Mouse (Mus musculus): ENCODE measurements around the gene Top2a. TPM values are rescaled to one million over a fixed set of nuclear protein-coding genes. Genes with fewer than 3 reads are reported as not detected.

The Top2a gene
- polyA plus RNA-seq, 1 experiment from 2014 or later = 476 TPM

DNA sequence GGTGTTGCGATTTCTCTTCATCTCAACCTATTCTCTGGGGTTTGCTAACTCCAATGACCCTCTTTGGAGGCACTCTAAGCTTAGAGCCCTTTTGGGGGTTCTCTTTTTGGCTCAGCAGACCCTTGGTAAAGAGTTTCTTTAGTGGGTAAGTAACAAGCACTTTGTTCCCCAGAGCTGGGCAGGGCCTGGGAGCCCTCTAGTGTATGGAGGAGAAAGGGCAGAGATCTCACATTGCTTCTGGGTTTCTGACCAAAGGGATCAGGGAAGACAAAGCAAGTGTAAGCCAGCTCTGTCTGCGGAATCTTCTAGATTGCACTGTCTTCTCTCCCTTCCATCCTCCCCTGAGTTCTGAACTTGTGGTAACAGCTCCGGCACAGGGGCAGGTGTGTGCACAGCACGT is 11.4 kb upstream of the Top2a start:
- no peak overlapping the region for H3K9ac ChIP-seq (ENCODE audit: low read length)
- no peak overlapping the region for H3K4me3 ChIP-seq (ENCODE audit: low read depth, low read length)
- no peaks in the 10 kb centered on the region for H3K4me1 ChIP-seq (replicated peaks; ENCODE audit: control insufficient read depth, insufficient read depth, low read length)
- DNase-seq (ENCODE audit: low spot score) (no peak), ATAC-seq (replicated peaks; ENCODE audit: low FRiP score) (no peak)
- no peaks in the 10 kb centered on the region for H3K9me3 ChIP-seq (ENCODE audit: control insufficient read depth, low read length)
- no peaks in the 10 kb centered on the region for H3K27me3 ChIP-seq (ENCODE audit: control insufficient read depth, insufficient read depth, low read length)
- 72% methylated on average over 4 of the region's 4 CpGs for WGBS
- H3K4me2 ChIP-seq (ENCODE audit: low read depth, low read length, severe bottlenecking) = no peak overlapping the region
- no peak overlapping the region for H3K27ac ChIP-seq (ENCODE audit: low read depth, low read length)
- no peaks in the 10 kb centered on the region for H3K36me3 ChIP-seq (ENCODE audit: control insufficient read depth, insufficient read depth, low read length)

DNA sequence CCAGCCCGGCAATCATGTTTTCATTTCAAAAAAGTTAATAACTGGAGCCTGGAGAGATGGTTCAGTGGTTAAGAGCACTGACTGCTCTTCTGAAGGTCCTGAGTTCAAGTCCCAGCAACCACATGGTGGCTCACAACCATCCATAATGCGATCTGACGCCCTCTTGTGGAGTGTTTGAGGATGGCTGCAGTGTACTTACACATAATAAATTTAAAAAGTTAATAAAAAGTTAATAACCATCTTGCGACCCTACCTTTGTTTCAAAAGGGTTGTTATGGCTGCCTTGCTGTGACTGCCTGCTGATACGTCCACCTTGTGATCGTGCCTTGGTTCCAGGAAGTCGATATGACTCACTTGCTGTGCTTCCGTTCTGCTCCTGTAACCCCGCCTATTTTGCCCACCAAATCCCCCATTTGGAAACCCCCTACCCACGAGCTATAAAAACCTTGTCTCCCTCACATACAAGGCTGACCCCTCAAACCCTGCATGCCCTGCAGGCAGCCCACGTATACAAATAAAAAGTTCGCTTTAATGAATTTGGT is 3.0 kb upstream of the Top2a start:
- Histone ChIP-seq H3K27me3 (ENCODE audit: control insufficient read depth, insufficient read depth, low read length) (no peaks in the 10 kb centered on the region), H3K4me3 (ENCODE audit: low read depth, low read length) (no peak overlapping the region), H3K9me3 (ENCODE audit: control insufficient read depth, low read length) (no peaks in the 10 kb centered on the region), H3K9ac (ENCODE audit: low read length) (no peak overlapping the region), H3K4me2 (ENCODE audit: low read depth, low read length, severe bottlenecking) (no peak overlapping the region), H3K36me3 (ENCODE audit: control insufficient read depth, insufficient read depth, low read length) (no peaks in the 10 kb centered on the region; the same call in 1 of the 2 replicates), H3K4me1 (replicated peaks; ENCODE audit: control insufficient read depth, insufficient read depth, low read length) (no peaks in the 10 kb centered on the region), H3K27ac (ENCODE audit: low read depth, low read length) (no peak overlapping the region)
- ATAC-seq (replicated peaks; ENCODE audit: low FRiP score) = no peak
- 87% methylated on average over 12 of the region's 12 CpGs for WGBS
- no peak for DNase-seq (ENCODE audit: low spot score)

GRCm38 (mm10) chr11:99025878-99026277 is 1.9 kb upstream of the Top2a start:
- Histone ChIP-seq H3K4me1 (replicated peaks; ENCODE audit: control insufficient read depth, insufficient read depth, low read length) (no peaks in the 10 kb centered on the region), H3K36me3 (ENCODE audit: control insufficient read depth, insufficient read depth, low read length) (peaks cover 1% of the 10 kb centered on the region; the same call in 1 of the 2 replicates), H3K27me3 (ENCODE audit: control insufficient read depth, insufficient read depth, low read length) (no peaks in the 10 kb centered on the region), H3K4me3 (ENCODE audit: low read depth, low read length) (no peak overlapping the region), H3K9ac (ENCODE audit: low read length) (no peak overlapping the region), H3K27ac (ENCODE audit: low read depth, low read length) (no peak overlapping the region), H3K4me2 (ENCODE audit: low read depth, low read length, severe bottlenecking) (no peak overlapping the region), H3K9me3 (ENCODE audit: control insufficient read depth, low read length) (no peaks in the 10 kb centered on the region)
- ATAC-seq (replicated peaks; ENCODE audit: low FRiP score) (no peak), DNase-seq (ENCODE audit: low spot score) (no peak)
- WGBS = 92% methylated on average over 6 of the region's 6 CpGs

DNA sequence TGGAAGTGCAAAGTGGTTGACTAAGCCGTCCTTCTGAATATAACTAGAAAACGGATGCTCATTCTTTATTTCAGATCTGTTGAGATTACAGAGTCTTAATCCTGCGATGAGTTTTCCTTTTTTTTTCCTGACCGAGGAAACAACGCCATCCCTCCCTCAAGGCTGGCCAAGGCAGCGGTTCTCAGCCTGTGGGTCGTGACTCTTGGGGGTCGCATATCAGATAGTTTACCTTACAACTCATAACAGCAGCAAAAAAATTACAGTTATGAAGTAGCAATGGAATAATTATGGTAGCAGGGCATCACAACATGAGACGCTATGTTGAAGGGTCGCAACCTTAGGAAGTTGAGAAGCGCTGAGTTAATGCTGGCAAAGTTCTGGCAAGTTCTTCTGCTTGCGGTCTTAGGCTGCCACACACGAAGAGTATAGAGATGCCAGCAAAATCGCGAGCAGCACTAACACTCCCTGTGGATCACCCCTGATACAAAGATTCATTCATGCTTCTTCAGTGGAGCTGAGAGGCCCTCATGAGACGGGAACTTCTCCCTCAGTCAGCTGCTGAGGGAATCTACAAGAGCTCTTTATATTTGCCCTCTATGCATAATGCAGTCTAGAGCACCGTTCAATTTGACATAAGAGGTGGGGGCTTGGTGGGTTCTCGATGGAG is 612 bp upstream of the Top2a start:
- no peak overlapping the region for H3K27ac ChIP-seq (ENCODE audit: low read depth, low read length)
- H3K4me1 ChIP-seq (replicated peaks; ENCODE audit: control insufficient read depth, insufficient read depth, low read length) = no peaks in the 10 kb centered on the region
- peak overlapping the region; percentile 23; the same call in 1 of the 2 replicates for H3K9ac ChIP-seq (ENCODE audit: low read length)
- no peak; the same call in 1 of the 2 replicates for ATAC-seq (replicated peaks; ENCODE audit: low FRiP score)
- peak overlapping the region; percentile 10; the same call in 1 of the 2 replicates for H3K4me3 ChIP-seq (ENCODE audit: low read depth, low read length)
- no peaks in the 10 kb centered on the region for H3K27me3 ChIP-seq (ENCODE audit: control insufficient read depth, insufficient read depth, low read length)
- H3K9me3 ChIP-seq (ENCODE audit: control insufficient read depth, low read length) = no peaks in the 10 kb centered on the region
- peak overlapping the region; percentile 32; the same call in 1 of the 2 replicates for H3K4me2 ChIP-seq (ENCODE audit: low read depth, low read length, severe bottlenecking)
- no peak for DNase-seq (ENCODE audit: low spot score)
- peaks cover 11% of the 10 kb centered on the region for H3K36me3 ChIP-seq (ENCODE audit: control insufficient read depth, insufficient read depth, low read length)
- 55% methylated on average over 18 of the region's 18 CpGs for WGBS

DNA sequence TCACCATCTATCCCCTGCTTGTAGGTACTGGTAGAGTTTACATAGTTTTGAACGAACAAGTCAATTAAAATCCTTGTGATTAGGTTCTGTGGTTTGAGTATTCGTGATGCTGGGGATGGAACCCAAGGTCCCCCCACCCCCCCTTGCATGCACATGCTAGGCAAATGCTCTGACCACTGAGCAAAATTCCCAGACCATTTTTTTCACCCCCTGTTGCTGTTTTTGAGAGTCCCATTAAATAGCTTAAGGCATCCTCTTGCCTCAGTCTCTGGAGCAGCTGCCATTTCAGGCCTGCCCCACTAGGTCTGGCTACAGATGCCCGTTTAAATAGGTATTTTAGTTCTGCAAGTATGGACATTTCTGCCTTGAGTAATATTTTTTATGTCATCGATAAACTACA is 895 bp downstream of the Top2a start:
- ATAC-seq (replicated peaks; ENCODE audit: low FRiP score) (no peak), DNase-seq (ENCODE audit: low spot score) (no peak)

GRCm38 (mm10) chr11:99022384-99022933 is 1.5 kb downstream of the Top2a start:
- Histone ChIP-seq H3K9ac (ENCODE audit: low read length) (peak overlapping the region; percentile 97), H3K27me3 (ENCODE audit: control insufficient read depth, insufficient read depth, low read length) (no peaks in the 10 kb centered on the region), H3K27ac (ENCODE audit: low read depth, low read length) (no peak overlapping the region), H3K4me3 (ENCODE audit: low read depth, low read length) (peak overlapping the region; percentile 88), H3K9me3 (ENCODE audit: control insufficient read depth, low read length) (no peaks in the 10 kb centered on the region), H3K4me1 (replicated peaks; ENCODE audit: control insufficient read depth, insufficient read depth, low read length) (no peaks in the 10 kb centered on the region), H3K4me2 (ENCODE audit: low read depth, low read length, severe bottlenecking) (peak overlapping the region; percentile 64), H3K36me3 (ENCODE audit: control insufficient read depth, insufficient read depth, low read length) (peaks cover 14% of the 10 kb centered on the region)
- DNase-seq (ENCODE audit: low spot score) (no peak), ATAC-seq (replicated peaks; ENCODE audit: low FRiP score) (no peak)
- WGBS = 84% methylated on average over 5 of the region's 5 CpGs

More for the DNA sequence above, 895 bp downstream of the Top2a start:
- Histone ChIP-seq H3K27ac (ENCODE audit: low read depth, low read length) (no peak overlapping the region), H3K4me1 (replicated peaks; ENCODE audit: control insufficient read depth, insufficient read depth, low read length) (no peaks in the 10 kb centered on the region), H3K9ac (ENCODE audit: low read length) (peak overlapping the region; percentile 97), H3K27me3 (ENCODE audit: control insufficient read depth, insufficient read depth, low read length) (no peaks in the 10 kb centered on the region), H3K36me3 (ENCODE audit: control insufficient read depth, insufficient read depth, low read length) (peaks cover 11% of the 10 kb centered on the region), H3K9me3 (ENCODE audit: control insufficient read depth, low read length) (no peaks in the 10 kb centered on the region), H3K4me2 (ENCODE audit: low read depth, low read length, severe bottlenecking) (peak overlapping the region; percentile 64), H3K4me3 (ENCODE audit: low read depth, low read length) (peak overlapping the region; percentile 88)
- WGBS = 10% methylated on average over 4 of the region's 4 CpGs

DNA sequence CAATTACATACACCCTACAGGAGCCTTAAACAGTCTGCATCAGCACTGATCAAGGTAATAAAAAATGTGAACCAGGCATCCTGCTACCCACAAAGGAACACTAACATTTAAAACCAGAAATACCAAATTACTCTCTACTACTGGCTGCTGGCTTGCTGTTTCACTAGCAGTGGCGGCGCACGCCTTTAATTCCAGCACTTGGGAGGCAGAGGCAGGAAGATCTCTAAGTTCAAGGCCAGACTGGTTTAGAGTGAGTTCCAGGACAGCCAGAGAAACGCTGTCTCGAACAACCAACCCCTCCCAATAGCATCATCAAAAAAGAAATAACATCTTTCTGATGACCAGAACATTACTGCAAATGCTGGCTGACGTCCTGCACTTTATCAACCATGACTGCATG is 4.1 kb downstream of the Top2a start:
- Histone ChIP-seq H3K4me3 (ENCODE audit: low read depth, low read length) (no peak overlapping the region), H3K4me1 (replicated peaks; ENCODE audit: control insufficient read depth, insufficient read depth, low read length) (no peaks in the 10 kb centered on the region), H3K36me3 (ENCODE audit: control insufficient read depth, insufficient read depth, low read length) (peaks cover 30% of the 10 kb centered on the region), H3K4me2 (ENCODE audit: low read depth, low read length, severe bottlenecking) (no peak overlapping the region), H3K9me3 (ENCODE audit: control insufficient read depth, low read length) (no peaks in the 10 kb centered on the region), H3K27ac (ENCODE audit: low read depth, low read length) (no peak overlapping the region), H3K9ac (ENCODE audit: low read length) (no peak overlapping the region), H3K27me3 (ENCODE audit: control insufficient read depth, insufficient read depth, low read length) (no peaks in the 10 kb centered on the region)
- no peak for ATAC-seq (replicated peaks; ENCODE audit: low FRiP score)
- WGBS = 96% methylated on average over 6 of the region's 6 CpGs
- no peak for DNase-seq (ENCODE audit: low spot score)

- Histone ChIP-seq H3K27me3 (ENCODE audit: control insufficient read depth, insufficient read depth, low read length) (no peaks in the 10 kb centered on the region), H3K36me3 (ENCODE audit: control insufficient read depth, insufficient read depth, low read length) (peaks cover 41% of the 10 kb centered on the region), H3K4me2 (ENCODE audit: low read depth, low read length, severe bottlenecking) (no peak overlapping the region), H3K4me1 (replicated peaks; ENCODE audit: control insufficient read depth, insufficient read depth, low read length) (no peaks in the 10 kb centered on the region), H3K9ac (ENCODE audit: low read length) (no peak overlapping the region), H3K27ac (ENCODE audit: low read depth, low read length) (no peak overlapping the region), H3K4me3 (ENCODE audit: low read depth, low read length) (no peak overlapping the region), H3K9me3 (ENCODE audit: control insufficient read depth, low read length) (no peaks in the 10 kb centered on the region)
- 88% methylated on average over 1 of the region's 1 CpGs for WGBS
- ATAC-seq (replicated peaks; ENCODE audit: low FRiP score) (no peak), DNase-seq (ENCODE audit: low spot score) (no peak)
These were observed 10.1 kb downstream of the Top2a start for GRCm38 (mm10) chr11:99013856-99014255.
